Mouse (Mus musculus) midbrain, postnatal 0 days (tissue): Measurements from ENCODE around the gene Zfp365. TPM values are rescaled to one million over a fixed set of nuclear protein-coding genes. Genes with fewer than 3 reads are reported as not detected.
A peak's percentile ranks its signal among the peaks of the same experiment; 100 is the strongest.

Experiments
- ATAC-seq: fragments of 200-750 bp; cut with Nextera tagmentation; 2 replicates; pipeline ENCODE4 v1.8.0; 2017; ENCODE audit warnings: moderate number of reproducible peaks, mild to moderate bottlenecking, moderate TSS enrichment, moderate library complexity; ENCODE audit not compliant: low FRiP score
- DNase-seq: peaks from one replicate; pipeline ENCODE4 v3.0.0-alpha.2; 2015; ENCODE audit warnings: low spot score
- H3K27ac ChIP-seq: fragments of 300-500 bp; sonication (generic); 2 replicates; pipeline ENCODE4 v1.5.1; 2014; ENCODE audit warnings: low read depth, mild to moderate bottlenecking, low read length, mixed read lengths
- H3K27me3 ChIP-seq: fragments of 300-500 bp; sonication (generic); 2 replicates; pipeline ENCODE4 v1.6.1; 2014; ENCODE audit warnings: low read length, control low read depth, mixed read lengths; ENCODE audit not compliant: insufficient read depth
- H3K36me3 ChIP-seq: fragments of 300-500 bp; sonication (generic); 2 replicates; pipeline ENCODE4 v1.6.1; 2014; ENCODE audit warnings: low read length, control low read depth, mixed read lengths; ENCODE audit not compliant: insufficient read depth
- H3K4me1 ChIP-seq: fragments of 300-500 bp; sonication (generic); 2 replicates; pipeline ENCODE4 v1.6.1; 2014; ENCODE audit warnings: mild to moderate bottlenecking, control low read depth, antibody characterized with exemption, low read length, mixed read lengths; ENCODE audit not compliant: insufficient read depth
- H3K4me2 ChIP-seq: fragments of 300-500 bp; sonication (generic); 2 replicates; pipeline ENCODE4 v1.6.1; 2014; ENCODE audit warnings: low read depth, mild to moderate bottlenecking, low read length, mixed read lengths; ENCODE audit not compliant: poor library complexity, severe bottlenecking
- H3K4me3 ChIP-seq: fragments of 300-500 bp; sonication (generic); 2 replicates; pipeline ENCODE4 v1.5.1; 2014; ENCODE audit warnings: low read depth, mild to moderate bottlenecking, low read length, moderate library complexity
- H3K9ac ChIP-seq: fragments of 300-500 bp; sonication (generic); replicated peaks from 2 replicates; pipeline ENCODE4 v1.6.1; 2014; ENCODE audit warnings: mild to moderate bottlenecking, low read length, moderate library complexity, mixed read lengths; ENCODE audit not compliant: poor library complexity, severe bottlenecking
- H3K9me3 ChIP-seq: fragments of 300-500 bp; sonication (generic); 2 replicates; pipeline ENCODE4 v1.6.1; 2016; ENCODE audit warnings: low read length, control low read depth
- CTCF ChIP-seq: IDR thresholded peaks from 2 replicates; pipeline ENCODE4 v1.5.1; 2016; ENCODE audit warnings: antibody characterized with exemption, mild to moderate bottlenecking
- WGBS: fragments of 180-500 bp; shearing (Covaris S2); extraction: QIAGEN DNeasy Blood & Tissue Kit; methylation state at CpG from one replicate; pipeline ENCODE4 v1.1.7; 2014; 5-methylcytosine and 5-hydroxymethylcytosine counted together
- polyA plus RNA-seq: library from polyadenylated mRNA; unstranded; fragments of >200 nt; fragmentation: Nextera tagmentation; extraction: Ambion mirVana; gene quantifications from 2 replicates; pipeline ENCODE4 v1.2.1, GENCODE M21; 2015
- total RNA-seq: library from RNA; depleted of rRNA; stranded (reverse); fragments of >200 nt; gene quantifications from 2 replicates; pipeline ENCODE4 v1.2.3, GENCODE M21; 2014

Zfp365 gene
- total and polyA plus RNA-seq, 2 experiments from 2014 or later: 9.1 to 17.4 TPM

DNA sequence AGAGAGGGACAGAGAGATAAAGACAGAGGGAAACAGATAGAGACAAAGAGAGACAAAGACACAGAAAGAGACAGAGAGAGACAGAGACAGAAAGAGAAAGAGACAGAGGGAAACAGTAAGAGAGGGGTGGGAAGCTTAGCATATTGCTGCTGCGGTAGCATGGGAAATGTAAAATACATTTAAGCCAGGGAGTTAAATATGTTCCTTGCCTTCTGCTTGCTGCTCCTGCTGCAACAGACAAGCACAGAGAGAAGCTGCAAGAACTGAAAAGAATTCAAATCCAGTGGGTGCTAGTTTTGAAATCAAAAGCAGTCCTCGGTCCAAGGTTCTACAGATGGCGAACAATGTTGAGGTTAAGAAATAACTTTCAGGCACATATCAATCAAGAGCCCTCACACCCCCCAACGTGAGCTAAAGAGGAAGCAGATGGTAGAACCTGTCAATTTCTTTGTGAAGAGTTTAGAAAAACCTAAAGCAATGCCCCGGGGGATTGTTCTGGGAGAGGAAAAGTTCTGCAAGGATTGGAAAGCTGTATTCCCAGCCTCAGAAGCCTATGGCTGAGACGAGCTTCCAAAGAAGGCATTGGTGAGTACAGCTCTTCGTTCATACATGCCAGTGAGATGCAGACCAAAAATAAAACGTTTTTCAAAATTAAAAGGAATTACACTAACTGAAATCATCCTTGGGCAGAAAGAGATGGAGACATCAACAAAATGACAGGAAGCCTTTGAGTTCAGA, 15.4 kb upstream of the Zfp365 start:
- ATAC-seq (no peak), DNase-seq (no peak)
- Histone ChIP-seq H3K4me3 (no peak overlapping the region), H3K4me2 (no peak overlapping the region), H3K36me3 (no peaks in the 10 kb centered on the region), H3K4me1 (no peaks in the 10 kb centered on the region), H3K27ac (no peak overlapping the region), H3K9ac (no peak overlapping the region), H3K9me3 (no peaks in the 10 kb centered on the region), H3K27me3 (no peaks in the 10 kb centered on the region)
- WGBS: 68% methylated on average over 8 of the region's 8 CpGs
- TF ChIP-seq CTCF: no peak

DNA sequence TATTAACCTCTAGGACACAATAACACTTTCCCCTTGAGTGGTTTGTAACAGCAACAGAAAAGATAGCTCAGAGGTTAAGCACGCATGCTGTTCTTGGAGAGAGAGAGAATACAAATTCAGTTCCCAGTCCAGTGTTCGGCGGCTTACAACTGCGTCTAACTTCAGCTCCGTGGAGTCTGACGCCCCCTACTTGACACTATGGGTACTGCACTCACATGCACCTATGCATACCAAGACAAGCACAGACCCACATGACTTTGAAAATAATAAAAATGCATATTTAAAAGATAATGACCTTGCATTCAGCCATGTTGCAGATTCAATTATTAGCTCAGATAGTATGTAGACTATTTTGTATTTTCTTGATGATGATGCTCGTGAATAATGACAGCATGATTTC, 11.6 kb upstream of the Zfp365 start:
- Histone ChIP-seq H3K9ac (no peak overlapping the region), H3K4me2 (no peak overlapping the region), H3K9me3 (no peaks in the 10 kb centered on the region), H3K27ac (no peak overlapping the region), H3K27me3 (no peaks in the 10 kb centered on the region), H3K4me1 (no peaks in the 10 kb centered on the region), H3K36me3 (no peaks in the 10 kb centered on the region), H3K4me3 (no peak overlapping the region)
- WGBS: 55% methylated on average over 7 of the region's 7 CpGs
- ATAC-seq: no peak
- no peak for DNase-seq
- peak; percentile 18; the same call in 1 of the 2 replicates for TF ChIP-seq CTCF

DNA sequence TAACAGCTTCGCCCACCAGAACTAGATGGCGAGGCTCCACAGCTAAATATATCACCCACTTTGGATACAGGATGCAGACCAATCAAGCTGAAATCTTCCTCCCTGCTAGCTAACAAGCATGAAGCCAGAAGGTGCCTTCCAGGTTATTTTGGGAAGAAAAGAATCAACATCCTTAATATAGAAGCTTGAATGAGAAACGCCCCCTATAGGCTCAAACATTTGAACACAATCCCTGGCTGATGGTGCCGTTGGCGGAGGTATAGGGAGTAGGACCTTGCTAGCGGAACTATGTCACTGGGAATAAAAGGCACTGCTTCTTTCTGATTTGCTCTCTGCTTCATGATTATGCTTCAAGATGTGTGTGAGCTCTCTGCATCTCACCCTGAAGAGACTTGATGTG, 9.3 kb upstream of the Zfp365 start:
- ATAC-seq (no peak), DNase-seq (no peak)
- no peak overlapping the region for H3K27ac ChIP-seq
- H3K4me2 ChIP-seq: no peak overlapping the region
- no peaks in the 10 kb centered on the region for H3K36me3 ChIP-seq
- no peaks in the 10 kb centered on the region for H3K27me3 ChIP-seq
- TF ChIP-seq CTCF: no peak
- H3K4me3 ChIP-seq: no peak overlapping the region
- no peak overlapping the region for H3K9ac ChIP-seq
- no peaks in the 10 kb centered on the region for H3K9me3 ChIP-seq
- 0 out of 2 replicates have a peak, but pooled peaks cover 3% of the 10 kb centered on the region for H3K4me1 ChIP-seq
- WGBS: 86% methylated on average over 6 of the region's 6 CpGs

GRCm38 (mm10) chr10:67919706-67920105, 7.2 kb upstream of the Zfp365 start:
- Histone ChIP-seq H3K36me3 (no peaks in the 10 kb centered on the region), H3K4me2 (no peak overlapping the region), H3K27ac (no peak overlapping the region), H3K9me3 (no peaks in the 10 kb centered on the region), H3K9ac (no peak overlapping the region), H3K4me1 (0 out of 2 replicates have a peak, but pooled peaks cover 3% of the 10 kb centered on the region), H3K4me3 (no peak overlapping the region), H3K27me3 (no peaks in the 10 kb centered on the region)
- DNase-seq: no peak
- ATAC-seq: no peak
- WGBS: 93% methylated on average over 4 of the region's 4 CpGs
- TF ChIP-seq CTCF: no peak

DNA sequence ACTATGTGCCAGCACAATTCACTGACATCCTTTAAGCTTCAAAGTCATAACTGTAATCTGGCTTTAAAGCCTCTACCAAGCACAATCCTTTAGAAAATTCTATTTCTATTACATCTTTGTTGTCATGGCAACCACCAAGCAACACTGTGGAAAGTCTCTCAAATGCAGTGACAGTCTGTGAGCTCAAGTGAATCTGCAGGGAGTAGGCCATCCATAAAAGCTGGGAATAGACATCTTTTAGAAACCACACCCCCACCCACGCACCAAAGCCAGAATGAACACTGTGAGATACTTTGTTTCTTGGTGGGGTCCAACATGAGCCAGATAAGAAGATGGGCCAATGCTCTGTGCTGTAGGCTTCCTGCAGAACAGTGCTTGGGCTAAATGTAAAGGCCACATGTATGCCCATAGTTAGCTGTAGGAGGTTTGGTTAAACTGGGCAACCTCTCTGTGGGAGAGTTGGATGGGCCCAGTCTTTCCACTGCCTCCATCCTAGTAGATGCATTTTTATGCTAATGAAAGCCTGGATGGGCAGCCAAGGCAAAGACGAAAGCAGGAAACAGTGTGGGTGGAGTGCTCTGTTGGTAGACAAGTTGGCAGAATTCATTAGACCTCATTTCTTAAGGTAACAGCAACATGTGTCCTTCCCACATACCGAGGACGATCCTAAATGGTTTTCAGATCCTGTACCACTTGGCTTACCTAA, 5.9 kb upstream of the Zfp365 start:
- DNase-seq (peak; percentile 64), ATAC-seq (peak; percentile 66)

GRCm38 (mm10) chr10:67917356-67917755, 4.9 kb upstream of the Zfp365 start:
- Histone ChIP-seq H3K27me3 (no peaks in the 10 kb centered on the region), H3K4me1 (0 out of 2 replicates have a peak, but pooled peaks cover 3% of the 10 kb centered on the region), H3K4me2 (no peak overlapping the region), H3K9me3 (no peaks in the 10 kb centered on the region), H3K27ac (no peak overlapping the region), H3K36me3 (no peaks in the 10 kb centered on the region), H3K4me3 (no peak overlapping the region), H3K9ac (no peak overlapping the region)
- 62% methylated on average over 7 of the region's 7 CpGs for WGBS
- DNase-seq (no peak), ATAC-seq (no peak)
- no peak for TF ChIP-seq CTCF

More for the DNA sequence above, 5.9 kb upstream of the Zfp365 start:
- TF ChIP-seq CTCF: no peak
- Histone ChIP-seq H3K4me3 (no peak overlapping the region), H3K27me3 (no peaks in the 10 kb centered on the region), H3K4me1 (0 out of 2 replicates have a peak, but pooled peaks cover 3% of the 10 kb centered on the region), H3K36me3 (no peaks in the 10 kb centered on the region), H3K27ac (peak overlapping the region; percentile 12; the same call in 1 of the 2 replicates), H3K9ac (no peak overlapping the region), H3K4me2 (no peak overlapping the region), H3K9me3 (no peaks in the 10 kb centered on the region)
- WGBS: 66% methylated on average over 4 of the region's 4 CpGs
